ENCODE assay signal across 12 mouse cellular contexts in genomic region chr1:123923907-123924306, GRCm38 (mm10).
"Had no signal": no experiment of that assay in that cellular context is flagged by ENCODE, and none has a peak within 500 bp of the region (broad histone marks: within the 10 kb centered on the region; RNA-seq: fewer than 3 reads in every experiment).

No protein-coding gene starts in this region.

- H3K27ac ChIP-seq: macrophage; midbrain, embryonic 13.5 days; midbrain, embryonic 15.5 days; neural tube, embryonic 12.5 days had no signal

- H3K4me1 ChIP-seq: megakaryocyte, embryonic 14.5 days; neural tube, embryonic 12.5 days had no signal

- DNase-seq: lung, adult 18-20 months; lung, embryonic 14.5 days; lung, postnatal 10 days; right cerebral cortex, postnatal 14 days; thymus, adult 2 months; thymus, postnatal 25 days; thymus, postnatal 4 days had no signal

- ATAC-seq: midbrain, embryonic 13.5 days; midbrain, embryonic 15.5 days had no signal

- H3K4me3 ChIP-seq: megakaryocyte, embryonic 14.5 days; midbrain, embryonic 13.5 days; midbrain, embryonic 15.5 days; neural tube, embryonic 12.5 days had no signal
